Mouse (Mus musculus) embryonic facial prominence, embryonic 15.5 days (tissue): ENCODE data around the gene Ensa. TPM values are rescaled to one million over a fixed set of nuclear protein-coding genes. Genes with fewer than 3 reads are reported as not detected.
A peak's percentile ranks its signal among the peaks of the same experiment; 100 is the strongest.
"Not testable (repeated sequence)": the region's sequence is repeated elsewhere in the genome, so short reads cannot be mapped to it uniquely, and the experiment has no call there.

Experiments used
- ATAC-seq: fragments of 200-750 bp; cut with Nextera tagmentation; 2 replicates; pipeline ENCODE4 v1.8.0; 2017; ENCODE audit warnings: low read depth, moderate TSS enrichment; ENCODE audit not compliant: insufficient number of reproducible peaks, low FRiP score, low TSS enrichment
- H3K27ac ChIP-seq: fragments of 300-500 bp; sonication (generic); replicated peaks from 2 replicates; pipeline ENCODE4 v1.5.1; 2015; ENCODE audit warnings: mild to moderate bottlenecking, inconsistent platforms
- H3K27me3 ChIP-seq: fragments of 300-500 bp; sonication (generic); 2 replicates; pipeline ENCODE4 v1.6.1; 2015; ENCODE audit warnings: inconsistent platforms
- H3K36me3 ChIP-seq: fragments of 300-500 bp; sonication (generic); 2 replicates; pipeline ENCODE4 v1.6.1; 2015; ENCODE audit warnings: mild to moderate bottlenecking, inconsistent platforms
- H3K4me1 ChIP-seq: fragments of 300-500 bp; sonication (generic); 2 replicates; pipeline ENCODE4 v1.6.1; 2015; ENCODE audit warnings: inconsistent platforms
- H3K4me2 ChIP-seq: fragments of 300-500 bp; sonication (generic); replicated peaks from 2 replicates; pipeline ENCODE4 v1.6.1; 2015; ENCODE audit warnings: mild to moderate bottlenecking, inconsistent platforms
- H3K4me3 ChIP-seq: fragments of 300-500 bp; sonication (generic); replicated peaks from 2 replicates; pipeline ENCODE4 v1.5.1; 2015; ENCODE audit warnings: mild to moderate bottlenecking, inconsistent platforms
- H3K9ac ChIP-seq: fragments of 300-500 bp; sonication (generic); 2 replicates; pipeline ENCODE4 v1.6.1; 2015; ENCODE audit warnings: inconsistent platforms
- H3K9me3 ChIP-seq: fragments of 300-500 bp; sonication (generic); replicated peaks from 2 replicates; pipeline ENCODE4 v1.6.1; 2016; ENCODE audit warnings: inconsistent platforms
- WGBS: fragments of 180-500 bp; shearing (Covaris S2); methylation state at CpG from one replicate; pipeline ENCODE4 v1.1.7; 2015; 5-methylcytosine and 5-hydroxymethylcytosine counted together
- polyA plus RNA-seq: library from polyadenylated mRNA; unstranded; fragments of >200 nt; fragmentation: Nextera tagmentation; extraction: Ambion mirVana; gene quantifications from 2 replicates; pipeline ENCODE4 v1.2.1, GENCODE M21; 2015

Ensa gene
- polyA plus RNA-seq, 1 experiment from 2014 or later = 77.9 TPM

DNA sequence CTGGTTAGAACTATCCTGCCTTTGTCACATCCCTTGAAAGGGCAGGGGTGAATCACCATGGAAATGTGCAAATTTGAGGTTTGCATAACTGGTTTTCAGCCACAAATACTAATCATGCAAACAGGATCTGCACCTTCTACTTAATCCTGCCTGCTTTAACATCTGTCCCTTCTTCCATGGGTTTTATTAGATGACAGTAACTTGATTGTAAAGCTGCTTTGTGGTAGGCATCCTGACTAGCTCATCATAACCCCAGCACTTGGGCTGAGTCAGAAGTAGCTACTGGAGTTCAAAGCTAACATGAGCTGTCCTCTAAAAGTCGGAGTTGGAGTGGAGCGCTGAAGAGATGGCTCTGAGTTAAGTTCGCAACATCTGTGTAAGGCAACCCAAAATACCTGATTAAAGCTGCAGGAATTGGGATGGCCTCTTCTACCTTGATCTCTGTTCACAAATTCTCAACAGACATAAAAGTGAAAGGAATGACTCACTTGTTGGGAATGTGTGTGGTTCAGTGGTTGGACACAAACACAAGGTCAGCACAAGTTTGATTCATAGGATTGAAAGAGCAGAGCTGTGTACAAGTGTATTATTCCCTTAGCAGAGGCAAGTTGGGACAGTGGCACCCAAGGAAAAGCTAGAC, 39.3 kb downstream of the Ensa start:
- 84% methylated on average over 3 of the region's 3 CpGs for WGBS
- Histone ChIP-seq H3K36me3 (peaks cover 50% of the 10 kb centered on the region), H3K4me2 (no peak overlapping the region), H3K27ac (0 out of 2 replicates have a peak overlapping the region, but pooled peaks have one; percentile 11), H3K4me1 (peaks cover 65% of the 10 kb centered on the region), H3K27me3 (no peaks in the 10 kb centered on the region), H3K4me3 (no peak overlapping the region), H3K9ac (no peak overlapping the region), H3K9me3 (no peaks in the 10 kb centered on the region)
- no peak for ATAC-seq

DNA sequence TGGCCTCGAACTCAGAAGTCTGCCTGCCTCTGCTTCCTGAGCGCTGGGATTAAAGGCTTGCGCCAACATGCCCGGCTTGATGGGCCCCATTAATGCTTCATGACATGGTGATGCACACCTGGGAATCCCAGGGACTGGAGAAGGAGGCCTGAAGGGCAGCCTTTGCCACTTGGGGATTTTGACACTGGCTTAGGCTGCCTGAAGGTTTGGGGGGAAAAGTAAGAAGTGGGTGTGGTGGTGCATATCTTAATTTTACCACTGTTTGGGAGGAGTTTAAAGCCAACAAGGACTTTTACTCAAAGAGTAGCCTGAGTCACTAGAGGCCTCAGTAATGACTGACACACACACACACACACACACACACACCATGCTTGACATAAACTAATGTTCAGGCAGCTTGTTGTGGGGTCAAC, 40.2 kb downstream of the Ensa start:
- H3K4me1 ChIP-seq = peaks cover 65% of the 10 kb centered on the region
- no peak overlapping the region for H3K4me2 ChIP-seq
- no peak overlapping the region for H3K9ac ChIP-seq
- 86% methylated on average over 4 of the region's 4 CpGs for WGBS
- no peak overlapping the region for H3K27ac ChIP-seq
- peaks cover 56% of the 10 kb centered on the region for H3K36me3 ChIP-seq
- no peaks in the 10 kb centered on the region for H3K27me3 ChIP-seq
- H3K9me3 ChIP-seq = no peaks in the 10 kb centered on the region
- ATAC-seq = no peak
- no peak overlapping the region for H3K4me3 ChIP-seq

DNA sequence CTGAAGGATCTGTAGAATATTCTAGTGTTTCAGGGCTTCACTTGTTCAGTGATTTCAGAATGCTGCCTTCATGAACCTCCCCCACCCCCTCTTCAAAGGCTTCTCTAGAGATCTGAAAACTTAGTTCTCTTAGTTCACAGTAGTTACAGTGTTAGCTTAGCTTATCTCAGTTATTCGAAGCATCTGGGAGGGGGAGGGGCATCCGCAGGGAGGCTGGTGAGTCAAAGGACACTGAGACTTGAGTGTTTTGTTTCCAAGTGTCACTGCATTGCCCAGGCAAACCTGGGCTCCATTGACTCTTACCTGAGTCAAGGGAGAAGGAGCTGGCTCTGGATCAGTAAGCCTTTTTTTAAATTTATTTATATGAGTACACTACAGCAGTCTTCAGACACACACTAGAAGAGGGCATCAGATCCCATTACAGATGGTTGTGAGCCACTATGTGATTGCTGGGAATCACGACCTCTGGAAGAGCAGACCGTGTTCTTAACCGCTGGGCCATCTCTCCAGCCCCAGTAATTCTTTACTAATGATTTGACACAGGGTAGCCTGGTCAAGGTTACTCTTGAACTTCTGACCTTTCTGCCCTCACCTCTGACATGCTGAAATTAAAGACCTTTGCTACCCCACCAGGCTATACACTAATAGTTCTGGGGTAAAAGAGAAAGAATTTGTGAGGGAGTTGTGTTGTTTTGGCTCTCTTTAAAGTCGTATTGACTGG, 41.5 kb downstream of the Ensa start:
- Histone ChIP-seq H3K27ac (no peak overlapping the region), H3K4me3 (no peak overlapping the region), H3K4me2 (no peak overlapping the region), H3K9ac (no peak overlapping the region), H3K4me1 (peaks cover 52% of the 10 kb centered on the region), H3K9me3 (no peaks in the 10 kb centered on the region), H3K27me3 (no peaks in the 10 kb centered on the region), H3K36me3 (peaks cover 54% of the 10 kb centered on the region)
- ATAC-seq = no peak
- 35% methylated on average over 6 of the region's 6 CpGs for WGBS

DNA sequence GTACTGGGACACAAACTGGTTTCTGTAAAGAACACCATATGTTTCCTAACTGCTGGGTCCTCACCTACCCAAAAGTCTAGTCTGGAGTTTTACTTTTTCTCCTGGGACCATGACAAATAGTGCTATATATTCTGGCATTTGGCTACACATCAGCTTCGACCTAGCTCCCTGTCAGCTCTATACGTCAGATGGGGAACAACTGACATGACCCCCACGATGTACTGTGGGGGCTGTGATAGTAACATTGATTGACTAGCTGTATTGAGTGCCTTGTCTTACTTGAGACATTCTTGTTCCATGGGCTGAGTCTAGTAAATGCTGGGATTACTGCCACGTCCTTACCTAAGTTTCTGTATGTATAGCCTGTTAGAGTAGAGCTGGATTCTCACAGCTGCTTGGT, 42.7 kb downstream of the Ensa start:
- ATAC-seq = no peak
- H3K27ac ChIP-seq = peak overlapping the region; percentile 84
- no peaks in the 10 kb centered on the region for H3K27me3 ChIP-seq
- H3K36me3 ChIP-seq = peaks cover 46% of the 10 kb centered on the region
- H3K4me1 ChIP-seq = peaks cover 51% of the 10 kb centered on the region
- H3K9ac ChIP-seq = no peak overlapping the region
- H3K9me3 ChIP-seq = no peaks in the 10 kb centered on the region
- no peak overlapping the region for H3K4me2 ChIP-seq
- 44% methylated on average over 4 of the region's 4 CpGs for WGBS
- no peak overlapping the region for H3K4me3 ChIP-seq

DNA sequence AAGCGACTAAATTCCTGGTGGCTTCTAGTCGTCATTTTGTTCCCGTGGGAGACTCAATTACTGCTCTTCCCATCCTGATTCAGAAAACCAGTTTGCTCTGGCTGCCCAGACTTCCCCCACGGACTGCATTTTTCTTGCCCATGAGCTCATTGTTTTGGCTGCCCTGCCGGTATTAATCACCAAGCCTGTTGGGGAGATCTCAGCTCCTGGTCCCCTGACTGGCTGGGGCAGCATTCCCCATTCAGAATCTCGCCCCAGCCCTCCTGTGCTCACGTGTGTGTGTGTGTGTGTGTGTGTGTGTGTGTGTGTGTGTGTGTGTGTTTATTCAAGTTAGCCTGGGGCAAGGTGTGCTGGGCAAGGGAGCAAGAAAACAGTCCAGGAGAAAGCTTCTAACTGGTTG, 43.2 kb downstream of the Ensa start:
- peak; percentile 45; the same call in 1 of the 2 replicates for ATAC-seq
- Histone ChIP-seq H3K4me1 (peaks cover 51% of the 10 kb centered on the region), H3K27ac (peak overlapping the region; percentile 84), H3K4me2 (no peak overlapping the region), H3K27me3 (no peaks in the 10 kb centered on the region), H3K9me3 (no peaks in the 10 kb centered on the region), H3K36me3 (peaks cover 41% of the 10 kb centered on the region), H3K9ac (no peak overlapping the region), H3K4me3 (no peak overlapping the region)
- 22% methylated on average over 7 of the region's 7 CpGs for WGBS

DNA sequence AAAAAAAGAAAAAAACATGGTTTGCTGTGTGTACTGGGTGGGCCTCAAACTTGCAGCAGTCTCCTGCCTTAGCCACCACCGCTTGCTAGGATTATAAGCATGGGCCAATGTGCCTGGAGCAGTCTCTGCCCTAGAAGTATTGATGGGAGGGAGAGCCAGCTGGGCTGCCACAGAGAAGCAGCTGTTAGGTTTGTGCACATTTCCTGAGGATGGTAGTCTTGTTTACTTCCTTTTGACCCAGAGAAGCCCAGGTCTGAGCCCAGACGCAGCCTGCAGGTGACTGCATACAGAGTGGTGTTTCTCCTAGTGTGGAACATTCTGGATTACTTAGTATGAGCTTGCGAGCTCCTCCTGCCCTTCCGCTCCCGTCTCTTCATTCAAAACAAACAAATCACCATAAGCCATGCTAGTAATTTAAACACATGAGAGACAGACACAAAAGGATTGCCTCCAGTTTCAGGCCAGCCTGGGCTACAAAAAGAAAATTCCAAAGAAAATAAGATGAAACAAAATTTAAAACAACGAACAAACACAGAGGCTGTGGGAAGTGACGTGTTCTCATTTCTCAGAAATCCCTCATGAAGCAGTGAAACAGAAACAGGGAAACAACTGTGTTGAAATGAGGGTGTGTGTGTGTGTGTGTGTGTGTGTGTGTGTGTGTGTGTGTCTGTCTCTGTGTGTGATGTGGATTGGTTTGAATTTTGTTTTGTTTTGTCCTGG, 44.0 kb downstream of the Ensa start:
- Histone ChIP-seq H3K4me3 (no peak overlapping the region), H3K27ac (peak overlapping the region; percentile 84), H3K4me2 (no peak overlapping the region), H3K4me1 (peaks cover 52% of the 10 kb centered on the region), H3K27me3 (no peaks in the 10 kb centered on the region), H3K9ac (no peak overlapping the region), H3K9me3 (no peaks in the 10 kb centered on the region), H3K36me3 (peaks cover 36% of the 10 kb centered on the region)
- 75% methylated on average over 7 of the region's 7 CpGs for WGBS
- no peak for ATAC-seq

DNA sequence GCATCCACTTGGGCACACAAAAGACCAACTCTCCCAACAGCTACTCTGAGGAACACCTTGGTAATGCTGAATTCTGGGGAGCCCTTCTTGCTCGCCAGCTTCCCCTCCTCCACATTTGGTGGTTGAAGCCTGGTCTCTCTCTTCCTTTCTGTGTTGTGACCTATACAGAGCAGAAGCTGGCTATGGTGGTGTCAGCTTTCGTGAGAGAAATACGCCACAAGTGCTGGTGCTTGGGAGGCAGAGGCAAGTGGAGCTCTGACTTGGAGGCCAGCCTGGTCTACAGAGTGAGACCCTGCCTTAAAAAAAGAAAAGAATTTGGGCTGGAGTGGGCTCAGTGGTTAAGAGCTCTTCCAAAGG, 44.5 kb downstream of the Ensa start:
- peaks cover 31% of the 10 kb centered on the region for H3K36me3 ChIP-seq
- no peaks in the 10 kb centered on the region for H3K9me3 ChIP-seq
- no peak overlapping the region for H3K4me2 ChIP-seq
- H3K9ac ChIP-seq = no peak overlapping the region
- H3K4me3 ChIP-seq = no peak overlapping the region
- ATAC-seq = no peak
- no peak overlapping the region for H3K27ac ChIP-seq
- no peaks in the 10 kb centered on the region for H3K27me3 ChIP-seq
- H3K4me1 ChIP-seq = peaks cover 52% of the 10 kb centered on the region
- 82% methylated on average over 3 of the region's 3 CpGs for WGBS

DNA sequence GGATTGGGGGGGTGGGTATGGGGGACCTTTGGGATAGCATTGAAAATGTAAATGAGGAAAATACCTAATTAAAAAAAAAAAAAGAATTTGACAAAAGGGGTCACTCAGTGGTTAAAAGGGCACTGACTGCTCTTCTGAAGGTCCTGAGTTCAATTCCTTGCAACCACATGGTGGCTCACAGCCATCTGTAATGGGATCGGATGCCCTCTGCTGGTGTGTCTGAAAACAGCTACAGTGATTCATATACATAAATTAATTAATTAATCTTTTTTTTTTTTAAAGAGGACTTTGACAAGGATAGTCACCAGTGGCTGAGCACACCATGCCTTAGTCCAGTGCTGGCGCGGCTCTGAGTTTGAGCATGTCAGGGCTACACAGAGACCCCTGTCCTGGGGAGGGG, 45.6 kb downstream of the Ensa start:
- 96% methylated on average over 3 of the region's 3 CpGs for WGBS
- H3K4me2 ChIP-seq, H3K27me3 ChIP-seq, H3K4me3 ChIP-seq, H3K9ac ChIP-seq, H3K9me3 ChIP-seq, H3K27ac ChIP-seq, ATAC-seq: not testable (repeated sequence)
- Histone ChIP-seq H3K4me1 (peaks cover 60% of the 10 kb centered on the region), H3K36me3 (peaks cover 20% of the 10 kb centered on the region; the same call in 1 of the 2 replicates)

DNA sequence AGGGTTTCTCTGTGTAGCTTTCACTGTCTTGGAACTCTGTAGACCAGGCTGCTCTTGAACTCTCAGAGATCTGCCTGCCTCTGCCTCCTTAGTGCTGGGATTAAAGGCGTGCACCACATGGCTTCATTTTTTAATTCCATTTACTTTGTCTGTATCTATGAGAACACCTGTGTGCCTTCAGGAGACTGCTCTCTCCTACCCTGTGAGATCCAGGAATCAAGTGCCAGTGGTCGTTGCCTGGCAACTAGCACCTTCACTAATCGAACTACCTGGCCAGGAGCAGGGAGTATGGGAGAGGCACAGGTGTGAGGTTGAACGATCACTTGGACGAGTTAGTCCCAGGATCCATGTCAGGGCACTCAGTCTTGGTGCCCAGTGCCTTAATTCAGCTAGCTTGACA, 46.4 kb downstream of the Ensa start:
- H3K36me3 ChIP-seq = peaks cover 16% of the 10 kb centered on the region; the same call in 1 of the 2 replicates
- no peaks in the 10 kb centered on the region for H3K27me3 ChIP-seq
- no peak overlapping the region for H3K27ac ChIP-seq
- no peak overlapping the region for H3K4me2 ChIP-seq
- peaks cover 64% of the 10 kb centered on the region for H3K4me1 ChIP-seq
- H3K4me3 ChIP-seq = no peak overlapping the region
- no peak overlapping the region for H3K9ac ChIP-seq
- 82% methylated on average over 5 of the region's 5 CpGs for WGBS
- H3K9me3 ChIP-seq = no peaks in the 10 kb centered on the region
- ATAC-seq = no peak

DNA sequence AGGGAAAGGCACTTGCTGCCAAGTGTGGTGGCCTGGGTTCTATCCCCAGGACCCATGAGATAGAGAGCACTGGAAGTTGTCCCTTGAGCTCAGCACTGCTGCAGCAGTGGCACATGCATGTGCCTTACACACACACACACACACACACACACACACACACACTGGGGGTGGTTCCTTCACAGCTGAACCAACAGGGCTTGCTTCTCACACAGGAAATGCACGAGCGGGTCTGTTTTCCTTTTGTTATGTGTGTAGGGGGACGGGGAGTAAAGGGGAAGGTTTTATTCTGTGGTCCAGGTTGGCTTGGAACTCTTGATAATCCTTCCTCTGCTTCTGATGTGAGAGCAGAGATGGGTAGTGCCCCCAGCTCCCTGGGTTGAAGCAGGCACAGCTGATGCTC, 47.7 kb downstream of the Ensa start:
- peaks cover 16% of the 10 kb centered on the region; the same call in 1 of the 2 replicates for H3K36me3 ChIP-seq
- H3K27me3 ChIP-seq = no peaks in the 10 kb centered on the region
- H3K4me1 ChIP-seq = peaks cover 65% of the 10 kb centered on the region
- no peak overlapping the region for H3K9ac ChIP-seq
- no peaks in the 10 kb centered on the region for H3K9me3 ChIP-seq
- H3K27ac ChIP-seq = peak overlapping the region; percentile 95
- H3K4me3 ChIP-seq = no peak overlapping the region
- H3K4me2 ChIP-seq = no peak overlapping the region
- WGBS = 29% methylated on average over 3 of the region's 3 CpGs
- no peak for ATAC-seq

DNA sequence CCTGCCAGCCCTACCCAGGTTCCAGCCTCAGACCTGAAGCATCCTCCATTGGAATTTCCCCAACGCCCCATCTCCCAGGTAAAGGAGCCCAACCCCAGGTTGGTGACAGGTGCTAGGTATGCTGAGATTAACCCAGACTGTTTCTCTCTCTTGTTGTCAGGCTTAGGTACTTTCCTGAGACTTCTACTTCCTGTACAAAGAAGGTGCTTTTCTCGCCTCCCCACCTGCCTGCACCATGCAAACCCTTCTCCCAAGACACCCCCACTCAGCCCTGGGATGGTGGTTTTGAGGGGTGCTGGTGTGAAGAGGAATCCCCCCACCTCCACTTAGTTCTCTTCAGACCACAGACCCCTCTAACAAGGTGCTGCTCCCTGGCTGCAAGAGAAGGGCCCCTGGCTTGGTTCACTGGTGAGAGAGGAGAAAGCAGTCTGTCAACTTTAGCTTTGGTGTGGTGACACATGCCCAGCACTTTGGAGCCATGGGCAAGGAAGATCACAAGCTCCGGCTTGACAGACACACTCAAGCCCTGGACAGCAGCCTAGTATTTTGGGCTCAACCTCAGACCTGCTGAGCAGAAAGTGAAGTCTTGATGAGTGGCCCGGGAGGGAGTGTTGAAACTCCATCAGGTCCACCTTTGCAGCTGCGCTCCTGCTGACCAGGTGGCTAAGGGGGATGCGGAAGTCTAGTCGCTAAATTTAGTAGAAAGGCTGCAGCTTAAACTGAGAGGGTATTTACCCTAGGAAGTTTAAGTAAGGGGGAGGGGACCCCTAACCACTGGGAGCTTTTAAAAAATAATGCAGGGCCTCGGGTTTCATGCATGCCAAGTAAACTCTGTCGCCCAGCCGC, 48.3 kb downstream of the Ensa start:
- Histone ChIP-seq H3K4me1 (peaks cover 59% of the 10 kb centered on the region), H3K4me3 (peak overlapping the region; percentile 10; the same call in 1 of the 2 replicates), H3K9me3 (no peaks in the 10 kb centered on the region), H3K4me2 (peak overlapping the region; percentile 38; the same call in 1 of the 2 replicates), H3K36me3 (peaks cover 17% of the 10 kb centered on the region; the same call in 1 of the 2 replicates), H3K27ac (peak overlapping the region; percentile 95), H3K27me3 (no peaks in the 10 kb centered on the region), H3K9ac (no peak overlapping the region)
- WGBS = 21% methylated on average over 10 of the region's 10 CpGs
- ATAC-seq = no peak
